Mouse (Mus musculus) stomach, postnatal 0 days (tissue): ENCODE measurements around the gene Hist1h2ad. TPM values are rescaled to one million over a fixed set of nuclear protein-coding genes. Genes with fewer than 3 reads are reported as not detected.

Experiments
- ATAC-seq: fragments of 200-750 bp; cut with Nextera tagmentation; 2 replicates; pipeline ENCODE4 v1.8.0; 2017; ENCODE audit not compliant: low FRiP score, low TSS enrichment
- DNase-seq: peaks from one replicate; pipeline ENCODE4 v3.0.0-alpha.2; 2016; ENCODE audit warnings: low spot score
- H3K27ac ChIP-seq: fragments of 300-500 bp; sonication (generic); replicated peaks from 2 replicates; pipeline ENCODE4 v1.5.1; 2014; ENCODE audit warnings: mild to moderate bottlenecking, control low read depth
- H3K27me3 ChIP-seq: fragments of 300-500 bp; sonication (generic); 2 replicates; pipeline ENCODE4 v1.6.1; 2014; ENCODE audit warnings: low read length; ENCODE audit not compliant: control insufficient read depth, insufficient read depth
- H3K36me3 ChIP-seq: fragments of 300-500 bp; sonication (generic); 2 replicates; pipeline ENCODE4 v1.6.1; 2014; ENCODE audit warnings: low read length, mixed read lengths; ENCODE audit not compliant: control insufficient read depth, insufficient read depth
- H3K4me1 ChIP-seq: fragments of 300-500 bp; sonication (generic); replicated peaks from 2 replicates; pipeline ENCODE4 v1.6.1; 2014; ENCODE audit warnings: antibody characterized with exemption; ENCODE audit not compliant: control insufficient read depth, insufficient read depth
- H3K4me2 ChIP-seq: fragments of 300-500 bp; sonication (generic); replicated peaks from 2 replicates; pipeline ENCODE4 v1.6.1; 2014; ENCODE audit warnings: low read depth, mild to moderate bottlenecking, control low read depth, moderate library complexity
- H3K4me3 ChIP-seq: fragments of 300-500 bp; sonication (generic); 2 replicates; pipeline ENCODE4 v1.5.1; 2014; ENCODE audit warnings: low read depth, low read length, control low read depth
- H3K9ac ChIP-seq: fragments of 300-500 bp; sonication (generic); 2 replicates; pipeline ENCODE4 v1.6.1; 2014; ENCODE audit warnings: mild to moderate bottlenecking, low read length, control low read depth, mixed read lengths
- H3K9me3 ChIP-seq: fragments of 300-500 bp; sonication (generic); 2 replicates; pipeline ENCODE4 v1.6.1; 2016; ENCODE audit warnings: low read length; ENCODE audit not compliant: control insufficient read depth
- CTCF ChIP-seq: IDR thresholded peaks from 2 replicates; pipeline ENCODE4 v1.5.1; 2016; ENCODE audit warnings: antibody characterized with exemption, low read depth, mild to moderate bottlenecking, moderate library complexity
- EP300 ChIP-seq: optimal IDR thresholded peaks from 2 replicates; pipeline ENCODE3; 2016; ENCODE audit warnings: antibody characterized with exemption
- WGBS: fragments of 180-500 bp; shearing (Covaris S2); extraction: QIAGEN DNeasy Blood & Tissue Kit; methylation state at CpG from one replicate; pipeline ENCODE4 v1.1.7; 2014; 5-methylcytosine and 5-hydroxymethylcytosine counted together
- polyA plus RNA-seq: library from polyadenylated mRNA; unstranded; fragments of >200 nt; fragmentation: Nextera tagmentation; extraction: Ambion mirVana; gene quantifications from 2 replicates; pipeline ENCODE4 v1.2.1, GENCODE M21; 2015

Hist1h2ad gene
- polyA plus RNA-seq, 1 experiment from 2014 or later: 0.79 TPM

- TF ChIP-seq EP300 (no peak), CTCF (no peak)
- no peaks in the 10 kb centered on the region for H3K9me3 ChIP-seq
- no peaks in the 10 kb centered on the region for H3K27me3 ChIP-seq
- no peak for DNase-seq
- H3K4me2 ChIP-seq: no peak overlapping the region
- H3K4me1 ChIP-seq: no peaks in the 10 kb centered on the region
- no peak overlapping the region for H3K27ac ChIP-seq
- ATAC-seq: no peak
- no peaks in the 10 kb centered on the region for H3K36me3 ChIP-seq
- H3K4me3 ChIP-seq: no peak overlapping the region
- no peak overlapping the region for H3K9ac ChIP-seq
Observed at GRCm38 (mm10) chr13:23609844-23610243, 35.7 kb downstream of the Hist1h2ad start.

- no peak overlapping the region for H3K27ac ChIP-seq
- WGBS: 69% methylated on average over 2 of the region's 2 CpGs
- H3K9ac ChIP-seq: no peak overlapping the region
- H3K9me3 ChIP-seq: no peaks in the 10 kb centered on the region
- no peak overlapping the region for H3K4me2 ChIP-seq
- no peak overlapping the region for H3K4me3 ChIP-seq
- no peaks in the 10 kb centered on the region for H3K4me1 ChIP-seq
- no peaks in the 10 kb centered on the region for H3K27me3 ChIP-seq
- DNase-seq (no peak), ATAC-seq (no peak)
- no peaks in the 10 kb centered on the region for H3K36me3 ChIP-seq
- TF ChIP-seq EP300 (no peak), CTCF (no peak)
Observed at GRCm38 (mm10) chr13:23610393-23610792, 36.2 kb downstream of the Hist1h2ad start.

GRCm38 (mm10) chr13:23611638-23612037 lies 37.5 kb downstream of the Hist1h2ad start:
- no peak overlapping the region for H3K9ac ChIP-seq
- H3K36me3 ChIP-seq: no peaks in the 10 kb centered on the region
- TF ChIP-seq EP300: no peak
- no peak for TF ChIP-seq CTCF
- ATAC-seq (no peak), DNase-seq (no peak)
- H3K4me2 ChIP-seq: no peak overlapping the region
- no peaks in the 10 kb centered on the region for H3K9me3 ChIP-seq
- H3K27ac ChIP-seq: no peak overlapping the region
- H3K4me3 ChIP-seq: no peak overlapping the region
- H3K27me3 ChIP-seq: no peaks in the 10 kb centered on the region
- WGBS: 89% methylated on average over 3 of the region's 3 CpGs
- H3K4me1 ChIP-seq: no peaks in the 10 kb centered on the region

- no peak for DNase-seq
- 44% methylated on average over 12 of the region's 12 CpGs for WGBS
- Histone ChIP-seq H3K4me3 (peak overlapping the region; percentile 59), H3K9ac (peak overlapping the region; percentile 59), H3K4me1 (no peaks in the 10 kb centered on the region), H3K9me3 (no peaks in the 10 kb centered on the region), H3K27me3 (no peaks in the 10 kb centered on the region), H3K36me3 (no peaks in the 10 kb centered on the region), H3K4me2 (peak overlapping the region; percentile 67), H3K27ac (peak overlapping the region; percentile 92)
- TF ChIP-seq CTCF: no peak
- no peak for TF ChIP-seq EP300
- no peak for ATAC-seq
Observed at GRCm38 (mm10) chr13:23620056-23620732, 46.0 kb downstream of the Hist1h2ad start.

- TF ChIP-seq EP300 (no peak), CTCF (no peak)
- H3K4me3 ChIP-seq: peak within 1 kb of the TSS; percentile 59
- H3K27me3 ChIP-seq: no peaks in the 10 kb centered on the region
- H3K36me3 ChIP-seq: no peaks in the 10 kb centered on the region
- under 1% methylated on average over 27 of the region's 27 CpGs for WGBS
- ATAC-seq (peak; percentile 85), DNase-seq (peak; percentile 72)
- peak within 1 kb of the TSS; percentile 92 for H3K27ac ChIP-seq
- peak within 1 kb of the TSS; percentile 84 for H3K9ac ChIP-seq
- H3K9me3 ChIP-seq: no peaks in the 10 kb centered on the region
- H3K4me2 ChIP-seq: peak within 1 kb of the TSS; percentile 67
- no peaks in the 10 kb centered on the region for H3K4me1 ChIP-seq
Observed at GRCm38 (mm10) chr13:23620733-23621531, 46.8 kb downstream of the Hist1h2ad start, which contains the start of gene Hist1h2be. Gene Hist1h2be (minus strand): TSS chr13:23621124.

- H3K4me2 ChIP-seq: peak overlapping the region; percentile 67
- H3K4me1 ChIP-seq: no peaks in the 10 kb centered on the region
- peak overlapping the region; percentile 92 for H3K27ac ChIP-seq
- ATAC-seq: peak; percentile 82
- peak overlapping the region; percentile 59 for H3K4me3 ChIP-seq
- no peaks in the 10 kb centered on the region for H3K27me3 ChIP-seq
- TF ChIP-seq CTCF: no peak
- TF ChIP-seq EP300: no peak
- H3K36me3 ChIP-seq: no peaks in the 10 kb centered on the region
- H3K9me3 ChIP-seq: no peaks in the 10 kb centered on the region
- under 1% methylated on average over 18 of the region's 18 CpGs for WGBS
- peak; percentile 78 for DNase-seq
- peak overlapping the region; percentile 84 for H3K9ac ChIP-seq
Observed at GRCm38 (mm10) chr13:23621532-23622174, 47.5 kb downstream of the Hist1h2ad start.
